ENCODE assay signal across 9 mouse cellular contexts in genomic region chr19:15647313-15647712, GRCm38 (mm10).
DNase-seq lines count a peak whose midpoint lies in the region; ATAC-seq and TF ChIP-seq lines count a peak whose summit lies in the region.
"Had no signal": no experiment of that assay in that cellular context is flagged by ENCODE, and none has a peak within 500 bp of the region (broad histone marks: within the 10 kb centered on the region; RNA-seq: fewer than 3 reads in every experiment).

No protein-coding gene starts in this region.

- no peak overlapping the region for H3K4me2 ChIP-seq in embryonic facial prominence, embryonic 11.5 days (ENCODE audit: low read depth, low read length)
- no peak overlapping the region for H3K4me2 ChIP-seq in midbrain, embryonic 12.5 days (replicated peaks)
- no peak overlapping the region for H3K4me2 ChIP-seq in liver, postnatal 0 days (ENCODE audit: low read depth, low read length)

- DNase-seq in frontal cortex, postnatal 25 days (ENCODE audit: low spot score in 2 of 2): no peak
- peak; percentile 19 to 25 for DNase-seq in left cerebral cortex, adult 9 months (ENCODE audit: low spot score in 2 of 2)
- no peak for DNase-seq in left cerebral cortex, adult 11 months (ENCODE audit: low spot score)
- DNase-seq in embryonic facial prominence, embryonic 11.5 days (ENCODE audit: low spot score): peak; percentile 29
- no peak for DNase-seq in frontal cortex, postnatal 14 days (ENCODE audit: low spot score in 2 of 2)
- DNase-seq in liver, postnatal 0 days: no peak
- DNase-seq: heart, adult 2 months had no signal

- no peaks in the 10 kb centered on the region for H3K27me3 ChIP-seq in embryonic facial prominence, embryonic 11.5 days (ENCODE audit: control insufficient read depth, insufficient read depth, low read length)
- peaks cover 41% of the 10 kb centered on the region for H3K27me3 ChIP-seq in midbrain, embryonic 12.5 days
- H3K27me3 ChIP-seq in liver, postnatal 0 days (ENCODE audit: insufficient read depth, low read length): no peaks in the 10 kb centered on the region

- WGBS in embryonic facial prominence, embryonic 11.5 days: 55% methylated on average over 5 of the region's 5 CpGs
- 46% methylated on average over 5 of the region's 5 CpGs for WGBS in midbrain, embryonic 12.5 days
- 68% methylated on average over 5 of the region's 5 CpGs for WGBS in liver, postnatal 0 days (ENCODE audit: insufficient replicate concordance)

- H3K27ac ChIP-seq in embryonic facial prominence, embryonic 11.5 days (replicated peaks; ENCODE audit: low read depth, low read length): no peak overlapping the region
- H3K27ac ChIP-seq in midbrain, embryonic 12.5 days (replicated peaks): no peak overlapping the region
- no peak overlapping the region for H3K27ac ChIP-seq in liver, postnatal 0 days (ENCODE audit: low read depth)
- H3K27ac ChIP-seq: heart, adult 2 months had no signal

- H3K9me3 ChIP-seq in embryonic facial prominence, embryonic 11.5 days (replicated peaks; ENCODE audit: control insufficient read depth, low read length): no peaks in the 10 kb centered on the region
- no peaks in the 10 kb centered on the region for H3K9me3 ChIP-seq in midbrain, embryonic 12.5 days
- no peaks in the 10 kb centered on the region for H3K9me3 ChIP-seq in liver, postnatal 0 days (ENCODE audit: low read length)

- H3K4me3 ChIP-seq in embryonic facial prominence, embryonic 11.5 days (ENCODE audit: low read depth, low read length): no peak overlapping the region
- no peak overlapping the region for H3K4me3 ChIP-seq in midbrain, embryonic 12.5 days
- H3K4me3 ChIP-seq in liver, postnatal 0 days (ENCODE audit: low read depth, low read length): no peak overlapping the region
- H3K4me3 ChIP-seq: heart, adult 2 months had no signal

- no peaks in the 10 kb centered on the region for H3K4me1 ChIP-seq in embryonic facial prominence, embryonic 11.5 days (ENCODE audit: control insufficient read depth, insufficient read depth, low read length)
- H3K4me1 ChIP-seq in midbrain, embryonic 12.5 days: peaks cover 11% of the 10 kb centered on the region
- H3K4me1 ChIP-seq in liver, postnatal 0 days (ENCODE audit: insufficient read depth): no peaks in the 10 kb centered on the region

- no peak for TF ChIP-seq EP300 in liver, postnatal 0 days (IDR thresholded peaks at IDR 0.05; ENCODE audit: low read depth)

- TF ChIP-seq CTCF in liver, postnatal 0 days (IDR thresholded peaks at IDR 0.05; ENCODE audit: low read depth): no peak

- no peaks in the 10 kb centered on the region for H3K36me3 ChIP-seq in embryonic facial prominence, embryonic 11.5 days (replicated peaks; ENCODE audit: control insufficient read depth, insufficient read depth, low read depth, low read length)
- H3K36me3 ChIP-seq in midbrain, embryonic 12.5 days: no peaks in the 10 kb centered on the region
- no peaks in the 10 kb centered on the region for H3K36me3 ChIP-seq in liver, postnatal 0 days (replicated peaks; ENCODE audit: insufficient read depth, low read length)

- ATAC-seq in frontal cortex, adult (ENCODE audit: low TSS enrichment): peak; percentile 55
- ATAC-seq in embryonic facial prominence, embryonic 11.5 days (replicated peaks; ENCODE audit: insufficient number of reproducible peaks, low FRiP score, low TSS enrichment, low read depth): no peak
- ATAC-seq in midbrain, embryonic 12.5 days (ENCODE audit: low FRiP score, low read depth): peak; percentile 80; the same call in 1 of the 2 replicates
- no peak for ATAC-seq in liver, postnatal 0 days

- no peak overlapping the region for H3K9ac ChIP-seq in embryonic facial prominence, embryonic 11.5 days (replicated peaks; ENCODE audit: low read length)
- H3K9ac ChIP-seq in midbrain, embryonic 12.5 days (replicated peaks): no peak overlapping the region; the same call in 1 of the 2 replicates
- H3K9ac ChIP-seq in liver, postnatal 0 days (replicated peaks): no peak overlapping the region

Comparison
In these comparisons a context has a peak if more than half of its experiments do, and no peak if none do; other contexts are left out.
1. DNase-seq: peak in left cerebral cortex, adult 9 months (2 of 2) and embryonic facial prominence, embryonic 11.5 days (single experiment); none in frontal cortex, postnatal 25 days (0 of 2), left cerebral cortex, adult 11 months (single experiment), frontal cortex, postnatal 14 days (0 of 2) and liver, postnatal 0 days (single experiment).
2. ATAC-seq: peak in frontal cortex, adult (single experiment) and midbrain, embryonic 12.5 days (single experiment); none in embryonic facial prominence, embryonic 11.5 days (single experiment) and liver, postnatal 0 days (single experiment).